Mouse (Mus musculus): Measurements from ENCODE around the gene Tspan2. TPM values are rescaled to one million over a fixed set of nuclear protein-coding genes. Genes with fewer than 3 reads are reported as not detected.

Tspan2 gene
- polyA plus RNA-seq, 1 experiment: 3.0 TPM

DNA sequence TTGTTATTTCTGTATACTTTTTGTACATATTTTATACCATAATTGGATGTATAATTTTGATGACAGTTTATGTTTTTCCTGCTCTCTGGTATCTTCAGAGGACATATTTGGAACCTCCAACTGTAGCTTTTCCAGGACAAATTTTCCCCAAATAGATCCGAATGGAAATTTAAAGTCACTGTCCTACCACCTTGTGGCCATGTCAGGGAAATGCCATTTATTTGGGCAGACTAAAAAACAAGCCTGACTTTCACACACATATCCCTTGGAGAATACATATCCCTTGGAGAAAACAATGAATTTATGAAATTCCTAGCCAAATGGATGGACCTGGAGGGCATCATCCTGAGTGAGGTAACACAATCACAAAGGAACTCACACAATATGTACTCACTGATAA lies 108.1 kb downstream of the Tspan2 start:
- Histone ChIP-seq H3K27me3 (ENCODE audit: control insufficient read depth, insufficient read depth, insufficient read length) (no peaks in the 10 kb centered on the region), H3K36me3 (ENCODE audit: control insufficient read depth, insufficient read depth) (no peaks in the 10 kb centered on the region), H3K79me2 (ENCODE audit: control insufficient read depth, insufficient read depth) (no peaks in the 10 kb centered on the region), H3ac (ENCODE audit: control insufficient read depth, insufficient read length) (no peak overlapping the region), H3K4me3 (no peak overlapping the region), H3K4me2 (ENCODE audit: low read depth) (no peak overlapping the region)
- TF ChIP-seq TCF3 (IDR thresholded peaks at IDR 0.05; ENCODE audit: insufficient read length, low read depth) (no peak), E2F4 (IDR thresholded peaks at IDR 0.05; ENCODE audit: insufficient read depth) (no peak), REST (IDR thresholded peaks at IDR 0.05; ENCODE audit: insufficient read depth, insufficient read length) (no peak), CEBPB (IDR thresholded peaks at IDR 0.05; ENCODE audit: insufficient read depth, poor library complexity, severe bottlenecking) (no peak), USF1 (IDR thresholded peaks at IDR 0.05; ENCODE audit: low read depth) (no peak), POLR2AphosphoS2 (IDR thresholded peaks at IDR 0.05; ENCODE audit: insufficient read length, low read depth) (no peak), MAX (IDR thresholded peaks at IDR 0.05; ENCODE audit: low read depth) (no peak), POLR2A (IDR thresholded peaks at IDR 0.05; ENCODE audit: insufficient read length, low read depth) (no peak), MYOD1 (IDR thresholded peaks at IDR 0.05; ENCODE audit: control insufficient read depth in 1 of 3, insufficient read length in 2 of 3, low read depth in 2 of 3) (no peak), MYOG (IDR thresholded peaks at IDR 0.05; ENCODE audit: control insufficient read depth in 1 of 3, insufficient read depth in 1 of 3, insufficient read length in 2 of 3, low read depth in 2 of 3) (no peak), SRF (IDR thresholded peaks at IDR 0.05; ENCODE audit: control insufficient read depth, insufficient read length, low read depth) (no peak), TCF12 (IDR thresholded peaks at IDR 0.05; ENCODE audit: insufficient read depth, poor library complexity, severe bottlenecking) (no peak)

DNA sequence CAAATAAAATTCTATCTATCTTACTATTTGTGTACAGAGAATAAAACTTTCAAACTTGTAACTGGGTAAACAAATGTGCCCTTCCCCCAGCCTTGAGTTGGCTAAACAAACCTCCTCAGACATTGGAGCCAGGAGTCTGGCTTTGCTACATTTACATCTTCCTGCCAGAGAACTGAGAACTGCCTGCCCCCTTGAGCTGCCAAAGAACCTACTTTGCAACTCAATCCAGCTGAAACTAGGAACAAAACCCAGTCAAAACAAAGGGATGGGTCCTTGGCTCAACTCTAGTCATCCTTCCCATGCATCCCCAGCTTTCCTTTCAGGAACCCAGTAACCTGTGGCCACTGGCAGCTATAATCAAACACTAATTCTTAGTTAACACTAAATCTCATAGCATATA lies 114.3 kb downstream of the Tspan2 start:
- H3K4me3 ChIP-seq: no peak overlapping the region
- H3K27me3 ChIP-seq (ENCODE audit: control insufficient read depth, insufficient read depth, insufficient read length): no peaks in the 10 kb centered on the region
- H3ac ChIP-seq (ENCODE audit: control insufficient read depth, insufficient read length): no peak overlapping the region
- TF ChIP-seq CEBPB (IDR thresholded peaks at IDR 0.05; ENCODE audit: insufficient read depth, poor library complexity, severe bottlenecking) (no peak), E2F4 (IDR thresholded peaks at IDR 0.05; ENCODE audit: insufficient read depth) (no peak), POLR2AphosphoS2 (IDR thresholded peaks at IDR 0.05; ENCODE audit: insufficient read length, low read depth) (no peak), SRF (IDR thresholded peaks at IDR 0.05; ENCODE audit: control insufficient read depth, insufficient read length, low read depth) (no peak), REST (IDR thresholded peaks at IDR 0.05; ENCODE audit: insufficient read depth, insufficient read length) (no peak), MAX (IDR thresholded peaks at IDR 0.05; ENCODE audit: low read depth) (no peak), MYOG (IDR thresholded peaks at IDR 0.05; ENCODE audit: control insufficient read depth in 1 of 3, insufficient read depth in 1 of 3, insufficient read length in 2 of 3, low read depth in 2 of 3) (no peak), POLR2A (IDR thresholded peaks at IDR 0.05; ENCODE audit: insufficient read length, low read depth) (no peak), USF1 (IDR thresholded peaks at IDR 0.05; ENCODE audit: low read depth) (no peak)
- no peak overlapping the region for H3K4me2 ChIP-seq (ENCODE audit: low read depth)
- H3K36me3 ChIP-seq (ENCODE audit: control insufficient read depth, insufficient read depth): no peaks in the 10 kb centered on the region
- H3K79me2 ChIP-seq (ENCODE audit: control insufficient read depth, insufficient read depth): no peaks in the 10 kb centered on the region

Other genes with a start within 250 kb of the Tspan2 start
- not detected for gene Tshb, start 48.2 kb downstream of the Tspan2 start, polyA plus RNA-seq (2012; fragmentation: generic; extraction: Trizol)
- 0.17 TPM for gene Sycp1, start 201.6 kb downstream of the Tspan2 start, polyA plus RNA-seq (2012; fragmentation: generic; extraction: Trizol)
- 0.17 TPM for gene Nr1h5, start 229.6 kb downstream of the Tspan2 start, polyA plus RNA-seq (2012; fragmentation: generic; extraction: Trizol)